Mouse (Mus musculus) neural tube, embryonic 11.5 days (tissue): ENCODE results near the gene Theg. TPM values are rescaled to one million over a fixed set of nuclear protein-coding genes. Genes with fewer than 3 reads are reported as not detected.

ENCODE experiments used
- ATAC-seq: fragments of 200-750 bp; cut with Nextera tagmentation; 2 replicates; pipeline ENCODE4 v1.8.0; 2017; ENCODE audit warnings: moderate number of reproducible peaks, mild to moderate bottlenecking, moderate TSS enrichment, moderate library complexity; ENCODE audit not compliant: insufficient read depth, low FRiP score, low TSS enrichment
- DNase-seq: peaks from one replicate; pipeline ENCODE4 v3.0.0-alpha.2; 2015; ENCODE audit warnings: low spot score
- H3K27ac ChIP-seq: fragments of 300-500 bp; sonication (generic); 2 replicates; pipeline ENCODE4 v1.5.1; 2014; ENCODE audit warnings: low read depth, mild to moderate bottlenecking, low read length
- H3K27me3 ChIP-seq: fragments of 300-500 bp; sonication (generic); 2 replicates; pipeline ENCODE4 v1.6.1; 2014; ENCODE audit warnings: mild to moderate bottlenecking, low read length, mixed read lengths; ENCODE audit not compliant: control insufficient read depth, insufficient read depth
- H3K36me3 ChIP-seq: fragments of 300-500 bp; sonication (generic); 2 replicates; pipeline ENCODE4 v1.6.1; 2014; ENCODE audit warnings: mild to moderate bottlenecking, low read length, moderate library complexity, mixed read lengths; ENCODE audit not compliant: control insufficient read depth, insufficient read depth
- H3K4me1 ChIP-seq: fragments of 300-500 bp; sonication (generic); 2 replicates; pipeline ENCODE4 v1.6.1; 2014; ENCODE audit warnings: low read length, mixed read lengths; ENCODE audit not compliant: control insufficient read depth, insufficient read depth
- H3K4me2 ChIP-seq: fragments of 300-500 bp; sonication (generic); 2 replicates; pipeline ENCODE4 v1.6.1; 2014; ENCODE audit warnings: low read depth, mild to moderate bottlenecking, moderate library complexity
- H3K4me3 ChIP-seq: fragments of 300-500 bp; sonication (generic); 2 replicates; pipeline ENCODE4 v1.5.1; 2014; ENCODE audit warnings: low read depth, low read length
- H3K9ac ChIP-seq: fragments of 300-500 bp; sonication (generic); 2 replicates; pipeline ENCODE4 v1.6.1; 2014; ENCODE audit warnings: mild to moderate bottlenecking, low read length
- H3K9me3 ChIP-seq: fragments of 300-500 bp; sonication (generic); 2 replicates; pipeline ENCODE4 v1.6.1; 2016; ENCODE audit warnings: low read length; ENCODE audit not compliant: control insufficient read depth
- WGBS: fragments of 180-500 bp; shearing (Covaris S2); extraction: QIAGEN DNeasy Blood & Tissue Kit; methylation state at CpG from one replicate; pipeline ENCODE4 v1.1.7; 2014; 5-methylcytosine and 5-hydroxymethylcytosine counted together
- polyA plus RNA-seq: library from polyadenylated mRNA; unstranded; fragments of >200 nt; fragmentation: Nextera tagmentation; extraction: Ambion mirVana; gene quantifications from 2 replicates; pipeline ENCODE4 v1.2.1, GENCODE M21; 2014

Gene Theg
- polyA plus RNA-seq, 1 experiment from 2014 or later = not detected

DNA sequence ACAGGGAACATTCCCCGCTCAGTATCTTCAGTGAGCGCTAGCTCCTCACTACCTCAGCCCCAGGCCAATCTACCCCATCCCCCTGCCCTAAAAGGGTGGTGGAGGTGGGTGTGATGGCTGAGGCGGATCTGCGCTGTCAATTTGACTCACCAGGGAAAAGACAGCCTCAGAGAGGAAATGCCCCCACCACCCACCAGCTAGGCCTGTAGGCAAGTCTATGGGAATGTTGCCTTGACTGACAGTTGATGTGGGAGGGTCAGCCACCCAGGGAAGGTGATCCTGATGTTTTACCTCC lies 10.8 kb upstream of the Theg start:
- H3K27me3 ChIP-seq = no peaks in the 10 kb centered on the region
- no peak overlapping the region for H3K9ac ChIP-seq
- no peak for ATAC-seq
- 64% methylated on average over 4 of the region's 4 CpGs for WGBS
- H3K4me1 ChIP-seq = no peaks in the 10 kb centered on the region
- H3K9me3 ChIP-seq = no peaks in the 10 kb centered on the region
- no peak overlapping the region for H3K27ac ChIP-seq
- H3K4me3 ChIP-seq = no peak overlapping the region
- H3K36me3 ChIP-seq = no peaks in the 10 kb centered on the region
- no peak overlapping the region for H3K4me2 ChIP-seq
- DNase-seq = no peak

- H3K27me3 ChIP-seq = no peaks in the 10 kb centered on the region
- H3K4me1 ChIP-seq = no peaks in the 10 kb centered on the region
- H3K27ac ChIP-seq = no peak overlapping the region
- DNase-seq (no peak), ATAC-seq (no peak)
- H3K4me3 ChIP-seq = no peak overlapping the region
- no peaks in the 10 kb centered on the region for H3K36me3 ChIP-seq
- H3K9me3 ChIP-seq = no peaks in the 10 kb centered on the region
- no peak overlapping the region for H3K4me2 ChIP-seq
- H3K9ac ChIP-seq = no peak overlapping the region
- WGBS = 47% methylated on average over 13 of the region's 13 CpGs
Observed at GRCm38 (mm10) chr10:79597051-79597935, 10.2 kb upstream of the Theg start.

DNA sequence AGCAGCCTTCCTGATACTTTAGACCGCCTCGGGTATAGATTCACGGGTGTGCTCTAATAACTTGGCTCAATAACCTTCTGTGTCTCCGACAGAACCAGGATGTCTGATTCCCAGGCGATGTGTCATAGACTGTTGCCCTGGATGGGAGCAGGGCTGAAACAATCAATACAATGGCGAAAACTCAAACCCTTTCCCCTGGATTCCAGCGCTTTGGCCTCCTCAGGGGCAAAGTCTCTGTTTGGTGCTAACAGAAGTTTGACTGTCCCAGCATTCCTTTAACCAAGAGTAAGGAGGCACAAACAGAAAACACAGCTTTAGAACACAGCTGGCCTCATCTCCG lies 8.4 kb upstream of the Theg start:
- no peak overlapping the region for H3K27ac ChIP-seq
- no peaks in the 10 kb centered on the region for H3K9me3 ChIP-seq
- H3K27me3 ChIP-seq = no peaks in the 10 kb centered on the region
- no peak overlapping the region for H3K4me2 ChIP-seq
- no peaks in the 10 kb centered on the region for H3K36me3 ChIP-seq
- no peak; the same call in 1 of the 2 replicates for ATAC-seq
- 63% methylated on average over 8 of the region's 8 CpGs for WGBS
- H3K9ac ChIP-seq = no peak overlapping the region
- no peaks in the 10 kb centered on the region for H3K4me1 ChIP-seq
- no peak for DNase-seq
- no peak overlapping the region for H3K4me3 ChIP-seq

GRCm38 (mm10) chr10:79594872-79595589 lies 7.9 kb upstream of the Theg start:
- Histone ChIP-seq H3K4me3 (no peak overlapping the region), H3K27ac (no peak overlapping the region), H3K27me3 (no peaks in the 10 kb centered on the region), H3K36me3 (no peaks in the 10 kb centered on the region), H3K9ac (no peak overlapping the region), H3K4me2 (no peak overlapping the region), H3K9me3 (no peaks in the 10 kb centered on the region), H3K4me1 (no peaks in the 10 kb centered on the region)
- WGBS = 18% methylated on average over 17 of the region's 17 CpGs
- DNase-seq = peak; percentile 74
- ATAC-seq = peak; percentile 88

- Histone ChIP-seq H3K4me3 (no peak overlapping the region), H3K9me3 (no peaks in the 10 kb centered on the region), H3K9ac (no peak overlapping the region), H3K27ac (no peak overlapping the region), H3K4me2 (no peak overlapping the region), H3K27me3 (no peaks in the 10 kb centered on the region), H3K4me1 (no peaks in the 10 kb centered on the region), H3K36me3 (no peaks in the 10 kb centered on the region)
- DNase-seq (no peak), ATAC-seq (no peak)
- WGBS = 56% methylated on average over 6 of the region's 6 CpGs
Observed at GRCm38 (mm10) chr10:79594111-79594510, 7.0 kb upstream of the Theg start.

DNA sequence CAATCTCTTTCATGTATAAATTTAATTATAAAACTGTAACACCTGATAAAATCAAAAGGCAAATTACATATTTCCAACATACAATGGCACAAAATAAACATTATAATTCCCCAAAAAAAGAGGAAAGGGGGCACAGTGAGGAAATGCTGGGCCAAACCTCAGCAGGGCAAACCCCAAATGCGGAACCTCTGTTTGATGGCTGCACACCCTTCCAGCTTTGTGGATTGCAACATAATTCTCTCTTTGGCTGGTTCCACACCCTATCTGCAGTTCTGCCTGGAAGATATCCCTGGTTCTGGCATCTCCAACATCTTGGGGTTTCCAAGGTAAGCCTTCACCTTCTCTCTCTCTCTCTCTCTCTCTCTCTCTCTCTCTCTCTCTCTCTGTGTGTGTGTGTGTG lies 3.6 kb upstream of the Theg start:
- H3K9ac ChIP-seq = no peak overlapping the region
- H3K27me3 ChIP-seq = no peaks in the 10 kb centered on the region
- 91% methylated on average over 1 of the region's 1 CpGs for WGBS
- H3K4me2 ChIP-seq = no peak overlapping the region
- no peak overlapping the region for H3K4me3 ChIP-seq
- H3K9me3 ChIP-seq = no peaks in the 10 kb centered on the region
- no peak for DNase-seq
- no peaks in the 10 kb centered on the region for H3K36me3 ChIP-seq
- ATAC-seq = no peak
- H3K27ac ChIP-seq = no peak overlapping the region
- H3K4me1 ChIP-seq = no peaks in the 10 kb centered on the region

DNA sequence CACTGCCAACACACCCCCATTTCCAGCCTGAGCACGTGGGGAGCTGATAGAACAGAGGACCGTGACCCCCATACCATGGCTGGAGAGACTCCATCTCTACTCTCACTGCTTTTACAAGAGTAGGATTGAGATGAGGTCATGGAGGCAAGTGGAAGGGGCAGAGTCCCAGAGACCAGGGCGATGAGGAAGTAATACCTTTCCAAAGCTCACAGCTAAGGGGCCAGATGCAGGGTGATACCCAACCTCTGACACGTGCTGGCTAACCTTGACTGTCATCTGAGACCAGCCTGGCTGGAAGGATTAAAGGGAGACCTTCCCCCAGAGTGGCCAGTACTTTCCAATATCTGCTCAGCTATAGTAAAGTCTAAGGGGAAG lies 608 bp upstream of the Theg start:
- no peaks in the 10 kb centered on the region for H3K27me3 ChIP-seq
- no peak overlapping the region for H3K9ac ChIP-seq
- ATAC-seq = no peak
- H3K36me3 ChIP-seq = no peaks in the 10 kb centered on the region
- no peaks in the 10 kb centered on the region for H3K9me3 ChIP-seq
- H3K4me1 ChIP-seq = no peaks in the 10 kb centered on the region
- no peak overlapping the region for H3K4me2 ChIP-seq
- H3K4me3 ChIP-seq = no peak overlapping the region
- no peak overlapping the region for H3K27ac ChIP-seq
- DNase-seq = no peak
- 70% methylated on average over 4 of the region's 4 CpGs for WGBS

DNA sequence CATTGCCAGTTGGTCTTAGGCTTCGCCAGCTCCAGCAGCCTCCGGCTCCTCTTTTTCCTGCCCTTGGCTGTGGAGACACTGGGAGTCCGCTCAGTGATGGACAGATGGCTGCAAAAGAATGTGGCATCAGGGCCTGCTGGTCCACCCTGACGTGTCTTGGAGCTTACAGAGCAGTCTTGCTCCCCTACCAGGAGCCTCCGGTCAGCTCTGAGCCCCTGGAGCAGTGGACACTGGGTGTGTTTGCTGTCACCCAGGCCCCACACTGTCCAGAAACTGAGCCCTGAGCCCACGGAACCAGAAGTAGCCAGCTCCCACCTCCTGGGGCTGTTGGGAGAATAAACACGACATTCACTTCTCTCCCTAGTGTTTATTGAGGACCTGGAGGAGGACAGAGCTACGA lies 888 bp downstream of the Theg start:
- no peak for DNase-seq
- Histone ChIP-seq H3K27ac (no peak overlapping the region), H3K27me3 (no peaks in the 10 kb centered on the region), H3K9me3 (no peaks in the 10 kb centered on the region), H3K9ac (no peak overlapping the region), H3K4me1 (no peaks in the 10 kb centered on the region), H3K4me3 (no peak overlapping the region), H3K4me2 (no peak overlapping the region), H3K36me3 (no peaks in the 10 kb centered on the region)
- 76% methylated on average over 8 of the region's 8 CpGs for WGBS
- ATAC-seq = no peak

DNA sequence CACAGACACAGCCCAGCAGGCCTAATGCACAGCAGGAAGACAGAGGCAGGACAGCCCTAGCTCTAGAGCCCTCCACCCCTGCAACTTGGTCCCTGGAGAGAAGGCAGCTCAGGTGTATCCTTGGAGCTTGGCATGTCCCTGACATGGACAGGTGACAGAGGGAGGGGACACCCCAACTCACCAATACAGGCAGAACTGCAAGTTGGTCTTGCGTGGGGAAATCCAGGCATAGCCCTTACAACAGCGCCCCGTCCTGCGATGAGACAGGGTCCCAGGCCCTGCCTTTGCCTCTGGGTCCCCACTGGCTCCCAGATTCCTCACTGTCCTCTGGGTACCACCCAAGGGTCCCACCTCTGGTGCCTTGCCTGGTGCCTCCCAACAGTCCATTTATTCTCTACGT lies 1.4 kb downstream of the Theg start:
- H3K27me3 ChIP-seq = no peaks in the 10 kb centered on the region
- no peak overlapping the region for H3K27ac ChIP-seq
- no peak for ATAC-seq
- H3K4me3 ChIP-seq = no peak overlapping the region
- no peaks in the 10 kb centered on the region for H3K9me3 ChIP-seq
- 91% methylated on average over 5 of the region's 5 CpGs for WGBS
- H3K4me2 ChIP-seq = no peak overlapping the region
- no peaks in the 10 kb centered on the region for H3K36me3 ChIP-seq
- H3K4me1 ChIP-seq = no peaks in the 10 kb centered on the region
- no peak for DNase-seq
- no peak overlapping the region for H3K9ac ChIP-seq
